Mouse (Mus musculus): ENCODE measurements at regions not wholly inside any gene's neighbourhood (a gene's known extent, or its start where the extent isn't known, plus 50 kb on each side); places are given as distances from the start of the nearest gene placed in this dataset.
"Not testable (repeated sequence)": the region's sequence is repeated elsewhere in the genome, so short reads cannot be mapped to it uniquely, and the experiment has no call there.

GRCm38 (mm10) chr17:82846776-82847494, 368.2 kb upstream of the Pkdcc start:
- 81% methylated on average over 5 of the region's 5 CpGs for WGBS
- H3K9ac ChIP-seq: no peak overlapping the region

GRCm38 (mm10) chr17:82857199-82858147, 357.6 kb upstream of the Pkdcc start:
- Histone ChIP-seq H3K9ac (0 out of 2 replicates have a peak overlapping the region, but pooled peaks have one; percentile 43), H3K36me3 (no peaks in the 10 kb centered on the region), H3K4me3 (peak overlapping the region; percentile 19; the same call in 1 of the 2 replicates), H3K27me3 (no peaks in the 10 kb centered on the region), H3K27ac (replicated peaks) (0 out of 2 replicates have a peak overlapping the region, but pooled peaks have one; percentile 4), H3K4me2 (peak overlapping the region; percentile 45), H3K9me3 (no peaks in the 10 kb centered on the region), H3K4me1 (replicated peaks) (peaks cover 5% of the 10 kb centered on the region; the same call in 1 of the 2 replicates)
- 11% methylated on average over 16 of the region's 16 CpGs for WGBS
- ATAC-seq (ENCODE audit: low read depth): peak; percentile 96

More at GRCm38 (mm10) chr17:82846776-82847494, 368.2 kb upstream of the Pkdcc start:
- no peak overlapping the region for H3K4me2 ChIP-seq
- H3K4me3 ChIP-seq: no peak overlapping the region
- ATAC-seq (ENCODE audit: low read depth): no peak
- 0 out of 2 replicates have a peak, but pooled peaks cover 4% of the 10 kb centered on the region for H3K9me3 ChIP-seq
- no peaks in the 10 kb centered on the region for H3K4me1 ChIP-seq (replicated peaks)
- no peaks in the 10 kb centered on the region for H3K36me3 ChIP-seq
- H3K27ac ChIP-seq (replicated peaks): no peak overlapping the region
- no peaks in the 10 kb centered on the region for H3K27me3 ChIP-seq

GRCm38 (mm10) chr17:82860391-82860790, 354.7 kb upstream of the Pkdcc start:
- ATAC-seq (ENCODE audit: low read depth): no peak

GRCm38 (mm10) chr17:82860966-82861365, 354.1 kb upstream of the Pkdcc start:
- Histone ChIP-seq H3K27ac (replicated peaks) (no peak overlapping the region), H3K27me3 (no peaks in the 10 kb centered on the region), H3K36me3 (no peaks in the 10 kb centered on the region), H3K9ac (no peak overlapping the region), H3K4me2 (no peak overlapping the region), H3K4me1 (replicated peaks) (peaks cover 5% of the 10 kb centered on the region; the same call in 1 of the 2 replicates), H3K4me3 (no peak overlapping the region), H3K9me3 (no peaks in the 10 kb centered on the region)
- 88% methylated on average over 5 of the region's 5 CpGs for WGBS
- no peak for ATAC-seq (ENCODE audit: low read depth)

More at GRCm38 (mm10) chr17:82860391-82860790, 354.7 kb upstream of the Pkdcc start:
- Histone ChIP-seq H3K4me3 (no peak overlapping the region), H3K4me1 (replicated peaks) (peaks cover 5% of the 10 kb centered on the region; the same call in 1 of the 2 replicates), H3K36me3 (no peaks in the 10 kb centered on the region), H3K27me3 (no peaks in the 10 kb centered on the region), H3K4me2 (no peak overlapping the region), H3K9me3 (no peaks in the 10 kb centered on the region), H3K9ac (no peak overlapping the region), H3K27ac (replicated peaks) (no peak overlapping the region)
- WGBS: 81% methylated on average over 5 of the region's 5 CpGs

- no peak overlapping the region for H3K4me2 ChIP-seq
- no peaks in the 10 kb centered on the region for H3K4me1 ChIP-seq (replicated peaks)
- H3K36me3 ChIP-seq: no peaks in the 10 kb centered on the region
- 84% methylated on average over 8 of the region's 8 CpGs for WGBS
- no peak overlapping the region for H3K27ac ChIP-seq (replicated peaks)
- H3K4me3 ChIP-seq: no peak overlapping the region
- ATAC-seq (ENCODE audit: low read depth): no peak
- H3K9ac ChIP-seq: no peak overlapping the region
- no peaks in the 10 kb centered on the region for H3K27me3 ChIP-seq
- H3K9me3 ChIP-seq: no peaks in the 10 kb centered on the region
Measured at GRCm38 (mm10) chr17:82877131-82877530, 338.0 kb upstream of the Pkdcc start.

- no peak for ATAC-seq (ENCODE audit: low read depth)
- Histone ChIP-seq H3K9me3 (0 out of 2 replicates have a peak, but pooled peaks cover 4% of the 10 kb centered on the region), H3K36me3 (no peaks in the 10 kb centered on the region), H3K4me3 (no peak overlapping the region), H3K4me1 (replicated peaks) (no peaks in the 10 kb centered on the region), H3K27ac (replicated peaks) (no peak overlapping the region), H3K27me3 (no peaks in the 10 kb centered on the region), H3K9ac (no peak overlapping the region), H3K4me2 (no peak overlapping the region)
- WGBS: 16% methylated on average over 2 of the region's 2 CpGs
Measured at GRCm38 (mm10) chr17:82900602-82901001, 314.5 kb upstream of the Pkdcc start.

GRCm38 (mm10) chr17:82901098-82901891, 313.8 kb upstream of the Pkdcc start:
- no peaks in the 10 kb centered on the region for H3K27me3 ChIP-seq
- 0 out of 2 replicates have a peak, but pooled peaks cover 4% of the 10 kb centered on the region for H3K9me3 ChIP-seq
- 62% methylated on average over 9 of the region's 9 CpGs for WGBS
- H3K27ac ChIP-seq (replicated peaks): 0 out of 2 replicates have a peak overlapping the region, but pooled peaks have one; percentile 1
- no peak overlapping the region for H3K4me3 ChIP-seq
- H3K4me2 ChIP-seq: no peak overlapping the region
- ATAC-seq (ENCODE audit: low read depth): no peak
- H3K9ac ChIP-seq: no peak overlapping the region
- H3K36me3 ChIP-seq: no peaks in the 10 kb centered on the region
- no peaks in the 10 kb centered on the region for H3K4me1 ChIP-seq (replicated peaks)

GRCm38 (mm10) chr17:82904961-82905360, 310.1 kb upstream of the Pkdcc start:
- Histone ChIP-seq H3K36me3 (no peaks in the 10 kb centered on the region), H3K27me3 (no peaks in the 10 kb centered on the region), H3K4me1 (replicated peaks) (peaks cover 10% of the 10 kb centered on the region; the same call in 1 of the 2 replicates), H3K27ac (replicated peaks) (no peak overlapping the region), H3K9me3 (0 out of 2 replicates have a peak, but pooled peaks cover 4% of the 10 kb centered on the region), H3K4me3 (no peak overlapping the region), H3K9ac (no peak overlapping the region), H3K4me2 (no peak overlapping the region)
- ATAC-seq (ENCODE audit: low read depth): no peak
- 87% methylated on average over 2 of the region's 2 CpGs for WGBS

GRCm38 (mm10) chr17:82905483-82905882, 309.6 kb upstream of the Pkdcc start:
- peaks cover 10% of the 10 kb centered on the region; the same call in 1 of the 2 replicates for H3K4me1 ChIP-seq (replicated peaks)
- ATAC-seq (ENCODE audit: low read depth): no peak
- no peak overlapping the region for H3K9ac ChIP-seq
- no peaks in the 10 kb centered on the region for H3K27me3 ChIP-seq
- no peak overlapping the region for H3K27ac ChIP-seq (replicated peaks)
- H3K36me3 ChIP-seq: no peaks in the 10 kb centered on the region
- no peak overlapping the region for H3K4me3 ChIP-seq
- no peak overlapping the region for H3K4me2 ChIP-seq
- 88% methylated on average over 3 of the region's 3 CpGs for WGBS
- H3K9me3 ChIP-seq: 0 out of 2 replicates have a peak, but pooled peaks cover 4% of the 10 kb centered on the region

GRCm38 (mm10) chr17:82909189-82909588, 305.9 kb upstream of the Pkdcc start:
- Histone ChIP-seq H3K9me3 (0 out of 2 replicates have a peak, but pooled peaks cover 4% of the 10 kb centered on the region), H3K9ac (no peak overlapping the region), H3K27me3 (no peaks in the 10 kb centered on the region), H3K4me2 (no peak overlapping the region), H3K27ac (replicated peaks) (peak overlapping the region; percentile 69), H3K36me3 (no peaks in the 10 kb centered on the region), H3K4me1 (replicated peaks) (peaks cover 10% of the 10 kb centered on the region; the same call in 1 of the 2 replicates), H3K4me3 (no peak overlapping the region)
- 16% methylated on average over 2 of the region's 2 CpGs for WGBS
- peak; percentile 86 for ATAC-seq (ENCODE audit: low read depth)

- H3K27ac ChIP-seq (replicated peaks); H3K9ac ChIP-seq; H3K4me2 ChIP-seq; H3K4me3 ChIP-seq; H3K4me1 ChIP-seq (replicated peaks); H3K27me3 ChIP-seq; H3K36me3 ChIP-seq; H3K9me3 ChIP-seq; ATAC-seq (ENCODE audit: low read depth): not testable (repeated sequence)
- 66% methylated on average over 4 of the region's 4 CpGs for WGBS
Measured at GRCm38 (mm10) chr17:82922986-82923385, 292.1 kb upstream of the Pkdcc start.
